Mouse (Mus musculus) kidney, postnatal 25 days (tissue): Measurements from ENCODE around the gene Brd4.
"Not testable (repeated sequence)": the region's sequence is repeated elsewhere in the genome, so short reads cannot be mapped to it uniquely, and the experiment has no call there.

Source experiments
- DNase-seq, 2 experiments: peaks; one replicate each; pipeline ENCODE4 v3.0.0; 2021; ENCODE audit warnings: mixed read lengths in 2 of 2

The Brd4 gene

DNA sequence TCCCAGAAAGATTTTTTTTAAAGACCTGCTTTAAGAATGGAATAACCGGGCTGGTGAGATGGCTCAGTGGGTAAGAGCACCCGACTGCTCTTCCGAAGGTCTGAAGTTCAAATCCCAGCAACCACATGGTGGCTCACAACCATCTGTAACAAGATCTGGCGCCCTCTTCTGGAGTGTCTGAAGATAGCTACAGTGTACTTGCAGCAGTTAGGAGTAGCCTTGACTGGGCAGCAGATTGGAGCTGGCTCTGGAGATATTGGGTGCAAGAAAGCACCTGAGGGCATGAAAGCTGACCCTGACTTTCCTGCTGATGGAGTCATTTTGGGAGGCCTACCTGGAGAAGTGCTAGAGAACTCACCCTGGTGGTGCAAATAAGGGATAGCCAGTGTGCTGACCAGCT, 68.9 kb downstream of the Brd4 start:
- DNase-seq: peak in 1 of 2 experiments; percentile 36

GRCm38 (mm10) chr17:32211554-32211953, 73.0 kb downstream of the Brd4 start:
- not testable (repeated sequence) for DNase-seq

- peak; percentile 75 to 82 for DNase-seq
These were observed 74.8 kb downstream of the Brd4 start for GRCm38 (mm10) chr17:32209752-32210151.

DNA sequence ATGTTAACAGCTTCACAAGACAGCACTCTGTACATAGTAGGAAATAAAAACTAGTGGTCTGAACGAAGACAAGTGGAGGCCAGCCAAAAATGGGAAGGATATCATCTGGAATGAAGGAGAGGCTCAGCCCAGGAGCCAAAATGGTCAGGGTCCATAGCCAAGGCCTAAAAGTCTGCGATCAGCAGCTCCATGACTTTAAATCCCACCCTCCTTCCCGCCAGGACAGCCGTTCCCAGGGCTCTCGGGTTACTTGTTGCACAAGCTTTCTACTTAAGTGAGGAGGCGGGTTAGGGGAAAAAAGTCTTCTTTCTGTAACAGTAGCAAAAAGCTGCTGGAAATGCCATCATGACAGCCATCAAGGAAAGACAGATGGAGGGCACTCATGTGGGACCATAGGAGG, 75.4 kb downstream of the Brd4 start:
- peak; percentile 38 to 41 for DNase-seq

- peak; percentile 55 to 69 for DNase-seq
These were observed 76.8 kb downstream of the Brd4 start for GRCm38 (mm10) chr17:32207586-32208245.

GRCm38 (mm10) chr17:32205345-32205744, 79.2 kb downstream of the Brd4 start:
- no peak for DNase-seq

- DNase-seq: no peak
These were observed 81.5 kb downstream of the Brd4 start for GRCm38 (mm10) chr17:32202972-32203371.

GRCm38 (mm10) chr17:32201086-32201485, 83.4 kb downstream of the Brd4 start:
- DNase-seq: no peak

GRCm38 (mm10) chr17:32199796-32200195, 84.7 kb downstream of the Brd4 start:
- no peak for DNase-seq

DNA sequence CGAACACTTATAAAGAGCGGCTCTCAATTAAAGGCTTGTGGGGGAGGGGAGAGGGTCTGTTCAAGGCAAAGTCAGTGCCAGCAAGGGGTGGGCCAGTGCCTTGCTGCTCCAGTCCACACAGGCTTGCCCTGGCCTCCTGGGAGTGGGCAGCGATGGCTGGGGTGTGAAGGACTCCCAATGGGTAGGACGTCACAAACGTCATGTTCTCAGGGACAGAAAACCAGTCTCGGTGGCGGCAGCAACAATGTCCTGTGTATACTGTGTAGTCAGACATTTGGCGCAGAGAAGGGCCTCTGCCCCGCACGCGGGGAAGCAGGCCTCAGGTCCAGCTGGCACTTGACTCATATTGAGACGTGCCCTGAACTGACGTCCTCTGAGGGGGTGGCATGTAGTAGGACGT, 87.4 kb downstream of the Brd4 start:
- DNase-seq: no peak

GRCm38 (mm10) chr17:32195725-32196124, 88.8 kb downstream of the Brd4 start:
- no peak for DNase-seq

GRCm38 (mm10) chr17:32193010-32193409, 91.5 kb downstream of the Brd4 start:
- DNase-seq: no peak

GRCm38 (mm10) chr17:32189850-32190249, 94.7 kb downstream of the Brd4 start:
- no peak for DNase-seq

GRCm38 (mm10) chr17:32188863-32189636, 95.5 kb downstream of the Brd4 start, which contains the start of gene Ephx3:
Gene Ephx3, minus strand, starts transcription at chr17:32189549.
- DNase-seq: no peak

DNA sequence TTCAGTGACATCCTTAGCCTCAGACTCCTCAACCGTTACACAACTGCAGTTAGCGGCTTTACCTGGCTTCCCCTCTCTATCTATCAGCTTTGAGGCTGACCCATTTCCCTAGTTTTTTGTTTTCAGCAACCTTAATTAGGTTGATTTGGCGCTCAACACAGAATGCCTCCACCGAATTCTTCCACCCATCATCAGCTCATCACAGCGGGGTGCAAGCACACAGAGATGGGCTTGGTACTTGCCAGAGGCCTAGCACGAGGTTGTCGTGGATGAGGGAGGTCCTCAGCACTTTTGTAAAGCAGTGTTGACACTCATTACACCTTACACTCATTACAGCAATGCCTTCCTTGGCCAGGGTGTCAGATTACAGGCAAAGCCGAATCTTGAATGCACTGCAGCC, 101.5 kb downstream of the Brd4 start:
- no peak for DNase-seq

DNA sequence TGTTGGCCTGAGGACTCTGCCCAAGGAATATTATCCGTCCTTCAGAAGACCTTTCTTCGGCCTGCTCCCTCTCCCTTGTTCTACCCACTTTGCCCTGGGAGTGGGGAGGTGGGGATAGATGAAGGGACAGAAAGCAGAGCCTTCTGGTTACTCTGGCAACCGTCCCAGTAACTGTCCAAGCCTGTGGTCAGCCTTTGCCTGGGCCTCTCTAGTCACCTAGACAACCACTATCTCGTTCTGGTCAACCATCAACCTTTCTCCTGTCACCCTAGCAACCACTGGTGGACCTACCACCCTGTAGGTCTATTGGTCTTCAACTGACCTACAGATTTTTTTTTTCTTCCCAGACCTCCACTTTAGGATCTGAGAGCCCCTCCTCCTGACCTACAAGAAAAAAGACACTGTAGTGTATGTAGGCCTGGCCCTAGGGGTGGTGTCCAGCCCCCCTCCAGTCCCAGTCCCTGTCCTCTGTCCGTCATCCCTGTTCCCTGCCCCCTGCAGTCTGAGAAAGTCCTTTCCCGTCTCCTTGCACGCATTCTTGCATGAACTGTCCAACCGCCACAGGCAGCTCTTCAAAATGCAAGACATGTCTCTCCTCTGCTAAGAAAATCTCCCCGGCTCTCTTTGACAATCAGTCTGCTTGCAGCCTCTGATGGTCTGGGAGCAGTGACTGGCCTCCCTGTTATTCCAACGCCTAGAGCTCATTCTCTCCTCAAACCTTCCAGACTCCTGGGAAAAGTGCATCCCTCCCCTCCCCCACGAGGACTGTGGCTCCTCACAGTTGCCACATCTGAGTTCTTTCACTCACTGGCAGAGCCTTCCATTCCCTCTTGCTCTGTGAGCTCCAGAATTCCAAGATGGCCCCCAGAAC, 104.7 kb downstream of the Brd4 start:
- no peak for DNase-seq

GRCm38 (mm10) chr17:32176919-32177318, 107.6 kb downstream of the Brd4 start:
- DNase-seq: no peak

GRCm38 (mm10) chr17:32173166-32173565, 111.4 kb downstream of the Brd4 start:
- DNase-seq: peak; percentile 79 to 84

DNA sequence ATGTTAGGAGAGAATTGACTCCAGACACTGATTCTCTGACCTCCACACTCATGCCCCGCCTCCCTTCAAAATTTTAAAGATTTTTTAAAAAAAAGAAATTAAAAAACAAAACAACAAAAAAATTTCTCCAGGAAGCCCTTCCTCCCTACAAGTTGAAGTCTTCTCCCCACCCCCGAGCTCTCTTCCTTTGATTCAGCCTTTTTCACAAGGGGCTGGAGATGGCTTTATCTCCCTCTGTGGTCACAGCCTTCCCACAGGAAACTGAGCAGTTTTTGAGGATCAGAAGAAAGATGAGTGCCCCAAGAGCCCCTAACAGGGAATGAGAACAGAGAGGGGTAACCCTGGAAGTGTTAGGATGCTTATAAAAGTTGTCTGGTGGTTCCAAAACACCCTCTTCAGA, 112.0 kb downstream of the Brd4 start:
- no peak for DNase-seq

GRCm38 (mm10) chr17:32169518-32170225, 114.8 kb downstream of the Brd4 start:
- no peak for DNase-seq

DNA sequence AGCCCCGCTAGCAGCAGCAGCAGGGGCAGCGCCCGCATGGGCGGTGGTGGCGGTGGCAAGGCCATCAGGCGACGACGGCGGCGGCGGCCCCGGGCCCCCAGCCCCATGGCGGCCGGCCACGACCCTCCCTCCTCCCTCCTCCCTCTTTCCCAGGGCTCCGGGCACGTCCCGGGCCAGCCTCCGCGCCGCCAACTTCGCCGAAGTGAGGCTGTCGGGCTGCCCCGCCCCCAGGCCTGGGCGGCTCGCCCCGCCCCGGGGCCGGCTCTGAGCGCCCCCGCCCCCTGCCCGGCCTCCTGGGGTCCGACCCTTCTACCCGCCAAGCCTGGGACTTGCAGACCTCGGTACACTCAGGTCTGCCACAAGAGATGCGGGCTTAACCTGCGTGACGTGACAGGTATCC, 117.8 kb downstream of the Brd4 start, which contains the start of gene Notch3:
TSS of gene Notch3 (minus strand) at position 166 of the 400 bp plus-strand sequence.
- DNase-seq: peak; percentile 66 to 72

GRCm38 (mm10) chr17:32165803-32166595, 118.5 kb downstream of the Brd4 start:
- DNase-seq: peak; percentile 60 to 64
